Mouse (Mus musculus) stomach, embryonic 14.5 days (tissue): ENCODE results near the gene 0610030E20Rik. TPM values are rescaled to one million over a fixed set of nuclear protein-coding genes. Genes with fewer than 3 reads are reported as not detected.

Source experiments
- polyA plus RNA-seq: library from polyadenylated mRNA; unstranded; fragments of >200 nt; fragmentation: Nextera tagmentation; extraction: Ambion mirVana; gene quantifications from 2 replicates; pipeline ENCODE4 v1.2.1, GENCODE M21; 2014

The 0610030E20Rik gene
- polyA plus RNA-seq, 1 experiment from 2014 or later, result 33.9 TPM

Other genes with a start within 250 kb of the 0610030E20Rik start
- gene St3gal5, start 249.7 kb upstream of the 0610030E20Rik start, polyA plus RNA-seq, result 27.0 and 28.3 TPM in 2 replicates
- 7.9 and 9.9 TPM in 2 replicates for gene Atoh8, start 111.7 kb upstream of the 0610030E20Rik start, polyA plus RNA-seq
- gene Sftpb, start 42.7 kb upstream of the 0610030E20Rik start, polyA plus RNA-seq, result not detected in 2 replicates
- gene Usp39, start 2.1 kb upstream of the 0610030E20Rik start, polyA plus RNA-seq, result 52.3 and 52.5 TPM in 2 replicates
- 13.8 and 15.3 TPM in 2 replicates for gene Tmem150a, start 8.1 kb downstream of the 0610030E20Rik start, polyA plus RNA-seq
- gene Rnf181, start 19.6 kb downstream of the 0610030E20Rik start, polyA plus RNA-seq, result 106 and 109 TPM in 2 replicates
- gene Vamp5, start 33.2 kb downstream of the 0610030E20Rik start, polyA plus RNA-seq, result 22.6 and 26.3 TPM in 2 replicates
- 194 and 206 TPM in 2 replicates for gene Vamp8, start 43.4 kb downstream of the 0610030E20Rik start, polyA plus RNA-seq
- gene Ggcx, start 67.0 kb downstream of the 0610030E20Rik start, polyA plus RNA-seq, result 23.2 TPM in 2 replicates
- gene Mat2a, start 92.2 kb downstream of the 0610030E20Rik start, polyA plus RNA-seq, result 333 and 352 TPM in 2 replicates
- 0.32 TPM in 1 of 2 replicates, not detected in the other for gene Sh2d6, start 174.4 kb downstream of the 0610030E20Rik start, polyA plus RNA-seq
- gene Capg, start 197.1 kb downstream of the 0610030E20Rik start, polyA plus RNA-seq, result 82.6 and 85.0 TPM in 2 replicates